Mouse (Mus musculus) neural tube, embryonic 10.5 days (tissue): ENCODE data around the gene Kalrn.

ENCODE experiments used
- DNase-seq: peaks from one replicate; pipeline ENCODE4 v3.0.0-alpha.2; 2017; ENCODE audit warnings: low spot score; ENCODE audit errors: extremely low spot score

Kalrn gene

DNA sequence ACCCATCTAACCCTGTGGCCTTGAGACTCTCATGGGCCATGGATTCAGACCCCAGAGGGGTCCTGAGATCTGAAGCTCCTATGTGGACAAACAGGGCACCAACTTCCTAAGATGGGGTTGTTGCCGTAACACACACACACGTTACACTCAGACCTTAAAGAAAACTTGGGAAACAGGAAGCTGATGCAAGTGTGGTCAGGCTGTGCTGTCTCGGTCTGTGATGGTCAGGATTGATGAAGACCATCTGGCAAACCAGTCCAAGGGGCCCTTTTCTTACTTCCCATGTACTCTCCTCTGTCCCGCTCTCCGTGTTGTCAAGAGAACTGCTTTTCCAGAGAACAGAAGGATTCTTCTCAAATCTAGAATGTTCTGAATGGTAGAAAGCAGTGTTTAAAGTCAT lies 651.8 kb downstream of the Kalrn start:
- no peak for DNase-seq
